Mouse (Mus musculus) CH12.LX (cell line): ENCODE measurements around the gene Zfhx3. TPM values are rescaled to one million over a fixed set of nuclear protein-coding genes. Genes with fewer than 3 reads are reported as not detected.

Experiments used
- DNase-seq: peaks from one replicate; pipeline ENCODE4 v3.0.0-alpha.2; 2013; ENCODE audit errors: extremely low read depth
- H3K27ac ChIP-seq: 2 replicates; pipeline ENCODE4 v1.5.1; 2012; ENCODE audit warnings: low read depth, mild to moderate bottlenecking, control low read depth, moderate library complexity; ENCODE audit not compliant: insufficient read depth
- H3K27me3 ChIP-seq: replicated peaks from 2 replicates; pipeline ENCODE3; 2012; ENCODE audit warnings: inconsistent platforms
- H3K36me3 ChIP-seq, 2 experiments: replicated peaks in 1 of 2; 2 replicates each; pipeline versions ENCODE3 to v1.6.1; 2012; ENCODE audit warnings: inconsistent platforms in 1 of 2, low read length in 1 of 2, mild to moderate bottlenecking in 1 of 2, mixed read lengths in 1 of 2, moderate library complexity in 1 of 2; ENCODE audit not compliant: control insufficient read depth in 1 of 2, insufficient read depth in 1 of 2
- H3K4me1 ChIP-seq, 2 experiments: 2 replicates each; pipeline ENCODE4 v1.6.1; 2012; ENCODE audit warnings: inconsistent platforms in 1 of 2, moderate library complexity in 1 of 2; ENCODE audit not compliant: insufficient read depth in 2 of 2, control insufficient read depth in 1 of 2
- H3K4me2 ChIP-seq: 2 replicates; pipeline ENCODE4 v1.6.1; 2012; ENCODE audit warnings: low read depth, mild to moderate bottlenecking, control low read depth; ENCODE audit not compliant: poor library complexity, insufficient read depth, severe bottlenecking
- H3K4me3 ChIP-seq, 3 experiments: fragments of 150-350 bp in 1 of 3; sonication (generic) in 1 of 3; replicated peaks in 1 of 3; 2 replicates each; pipeline versions ENCODE3 to v1.5.1; 2011 to 2012; ENCODE audit warnings: low read depth in 2 of 3, low read length in 2 of 3, mild to moderate bottlenecking in 2 of 3, moderate library complexity in 2 of 3, control low read depth in 1 of 3, improper control_type of control experiment in 1 of 3, inconsistent platforms in 1 of 3, mixed read lengths in 1 of 3; ENCODE audit not compliant: poor library complexity in 1 of 3
- H3K79me2 ChIP-seq: replicated peaks from 2 replicates; pipeline ENCODE4 v1.6.1; 2012; ENCODE audit warnings: mild to moderate bottlenecking, moderate library complexity; ENCODE audit not compliant: control insufficient read depth, poor library complexity, insufficient read depth, severe bottlenecking; ENCODE audit errors: extremely low read depth
- H3K9ac ChIP-seq: 2 replicates; pipeline ENCODE4 v1.6.1; 2012; ENCODE audit warnings: low read depth, mild to moderate bottlenecking, control low read depth, moderate library complexity; ENCODE audit not compliant: insufficient read depth
- H3K9me3 ChIP-seq: replicated peaks from 2 replicates; pipeline ENCODE3; 2012; ENCODE audit warnings: low read length, inconsistent platforms, mixed read lengths
- CHD1 ChIP-seq: IDR thresholded peaks from 2 replicates; pipeline ENCODE4 v1.6.1; 2012; ENCODE audit warnings: low read depth, low read length, improper control_type of control experiment, inconsistent platforms
- CTCF ChIP-seq, 2 experiments: IDR thresholded peaks in 1 of 2; conservative IDR thresholded peaks in 1 of 2; 2 replicates each; pipeline ENCODE4 v1.5.1; 2011 to 2012; ENCODE audit warnings: low read depth in 2 of 2, low read length in 2 of 2, improper control_type of control experiment in 1 of 2, inconsistent platforms in 1 of 2, mild to moderate bottlenecking in 1 of 2, moderate library complexity in 1 of 2
- ELF1 ChIP-seq: IDR thresholded peaks from 2 replicates; pipeline ENCODE4 v1.6.1; 2014; ENCODE audit warnings: low read depth, mild to moderate bottlenecking, inconsistent platforms, low read length, improper control_type of control experiment
- EP300 ChIP-seq: IDR thresholded peaks from 2 replicates; pipeline ENCODE4 v1.6.1; 2011; ENCODE audit warnings: low read length, improper control_type of control experiment
- ETS1 ChIP-seq: conservative IDR thresholded peaks from 2 replicates; pipeline ENCODE4 v1.6.1; 2012; ENCODE audit warnings: low read depth, mild to moderate bottlenecking, inconsistent platforms, low read length, improper control_type of control experiment, moderate library complexity
- GABPA ChIP-seq: IDR thresholded peaks from 2 replicates; pipeline ENCODE4 v1.6.1; 2012; ENCODE audit warnings: low read depth, low read length, improper control_type of control experiment, inconsistent platforms; ENCODE audit not compliant: insufficient replicate concordance
- HCFC1 ChIP-seq: IDR thresholded peaks from 2 replicates; pipeline ENCODE4 v1.6.1; 2012; ENCODE audit warnings: low read depth, mild to moderate bottlenecking, inconsistent platforms, low read length, improper control_type of control experiment
- JUN ChIP-seq: IDR thresholded peaks from 2 replicates; pipeline ENCODE4 v1.6.1; 2011; ENCODE audit warnings: low read depth, mild to moderate bottlenecking, low read length, improper control_type of control experiment, moderate library complexity; ENCODE audit not compliant: insufficient read depth
- JUND ChIP-seq: conservative IDR thresholded peaks from 2 replicates; pipeline ENCODE4 v1.6.1; 2011; ENCODE audit warnings: low read depth, low read length, improper control_type of control experiment
- KAT2A ChIP-seq: IDR thresholded peaks from 2 replicates; pipeline ENCODE4 v1.6.1; 2012; ENCODE audit warnings: low read length, improper control_type of control experiment, inconsistent platforms; ENCODE audit not compliant: insufficient replicate concordance
- MAFK ChIP-seq: IDR thresholded peaks from 2 replicates; pipeline ENCODE4 v1.6.1; 2011; ENCODE audit warnings: low read length, improper control_type of control experiment; ENCODE audit not compliant: insufficient replicate concordance
- MAZ ChIP-seq: IDR thresholded peaks from 2 replicates; pipeline ENCODE4 v1.6.1; 2012; ENCODE audit warnings: low read depth, mild to moderate bottlenecking, inconsistent platforms, low read length, improper control_type of control experiment, moderate library complexity
- MXI1 ChIP-seq: IDR thresholded peaks from 2 replicates; pipeline ENCODE4 v1.6.1; 2011; ENCODE audit warnings: mild to moderate bottlenecking, low read depth, low read length, improper control_type of control experiment
- MYC ChIP-seq: IDR thresholded peaks from 2 replicates; pipeline ENCODE4 v1.6.1; 2011; ENCODE audit warnings: low read depth, mild to moderate bottlenecking, improper control_type of control experiment, low read length
- POLR2A ChIP-seq: IDR thresholded peaks from 2 replicates; pipeline ENCODE4 v1.6.1; 2011; ENCODE audit warnings: low read depth, mild to moderate bottlenecking, improper control_type of control experiment, low read length
- POLR2AphosphoS2 ChIP-seq: IDR thresholded peaks from 2 replicates; pipeline ENCODE4 v1.6.1; 2011; ENCODE audit warnings: low read depth, low read length, improper control_type of control experiment
- RCOR1 ChIP-seq: conservative IDR thresholded peaks from 2 replicates; pipeline ENCODE4 v1.6.1; 2012; ENCODE audit warnings: low read depth, mild to moderate bottlenecking, inconsistent platforms, low read length, improper control_type of control experiment
- SMC3 ChIP-seq: IDR thresholded peaks from 2 replicates; pipeline ENCODE4 v1.6.1; 2011; ENCODE audit warnings: low read depth, low read length, improper control_type of control experiment
- UBTF ChIP-seq: IDR thresholded peaks from 2 replicates; pipeline ENCODE4 v1.6.1; 2012; ENCODE audit warnings: low read depth, mild to moderate bottlenecking, inconsistent platforms, low read length, improper control_type of control experiment, moderate library complexity
- USF1 ChIP-seq: IDR thresholded peaks from 2 replicates; pipeline ENCODE4 v1.6.1; 2014; ENCODE audit warnings: low read depth, mild to moderate bottlenecking, inconsistent platforms, low read length, improper control_type of control experiment
- USF2 ChIP-seq: conservative IDR thresholded peaks from 2 replicates; pipeline ENCODE4 v1.6.1; 2011; ENCODE audit warnings: low read depth, low read length, improper control_type of control experiment
- ZMIZ1 ChIP-seq: IDR thresholded peaks from 2 replicates; pipeline ENCODE4 v1.6.1; 2012; ENCODE audit warnings: low read depth, mild to moderate bottlenecking, inconsistent platforms, low read length, improper control_type of control experiment
- dilution Hi-C: fragments of 300-500 bp; cut with MboI; formaldehyde crosslinking; loops from 2 replicates; pipeline ENCODE4 v1.14.3; 2020; ENCODE audit warnings: low sequenced_read_pairs; ENCODE audit not compliant: extremely low pct_unique_long_range_greater_than_20kb, extremely low pct_ligation_motif_present
- in situ Hi-C: fragments of 300-500 bp; cut with MboI; formaldehyde crosslinking; loops from 3 replicates; pipeline ENCODE4 v1.14.3; 2019; ENCODE audit warnings: low sequenced_read_pairs, low pct_ligation_motif_present, low pct_unique_long_range_greater_than_20kb, mixed read lengths
- polyA plus RNA-seq: library from polyadenylated mRNA; unstranded; fragments of >175 nt; gene quantifications from 2 replicates; pipeline ENCODE4 v1.2.1, GENCODE M21; 2012; ENCODE audit warnings: low read depth; ENCODE audit not compliant: insufficient read length
- total RNA-seq, 2 experiments: library from RNA; depleted of rRNA; stranded (reverse); fragments of 300-350 nt in 1 of 2; fragments of >200 nt in 1 of 2; gene quantifications; 2 replicates each; pipeline ENCODE4 v1.2.3; 2012 to 2014

The Zfhx3 gene
- total and polyA plus RNA-seq, 3 experiments = 0.05 to 0.76 (median 0.68) TPM

GRCm38 (mm10) chr8:108994187-108994586 lies 1051.7 kb downstream of the Zfhx3 start:
- Histone ChIP-seq H3K9me3 (no peaks in the 10 kb centered on the region), H3K4me1 (peaks cover 3% of the 10 kb centered on the region in 2 experiments; a peak in 1 of 4 replicates), H3K9ac (no peak overlapping the region), H3K4me3 (no peak overlapping the region), H3K27me3 (no peaks in the 10 kb centered on the region), H3K4me2 (no peak overlapping the region), H3K27ac (no peak overlapping the region), H3K36me3 (no peaks in the 10 kb centered on the region), H3K79me2 (no peaks in the 10 kb centered on the region)
- DNase-seq = no peak
- dilution Hi-C loops = no loop called here
- no peak for TF ChIP-seq CTCF (conservative IDR thresholded peaks at IDR 0.05 in 1 of 2, IDR thresholded peaks at IDR 0.05 in 1 of 2; ENCODE audit: low read depth in 2 of 2, low read length in 2 of 2)
- TF ChIP-seq MAZ = no peak
- TF ChIP-seq ETS1 = no peak
- TF ChIP-seq RCOR1 = no peak
- TF ChIP-seq MYC = no peak
- no peak for TF ChIP-seq SMC3
- TF ChIP-seq MXI1 = no peak
- TF ChIP-seq HCFC1 = no peak
- no peak for TF ChIP-seq MAFK
- in situ Hi-C loops = no loop called here

- no peaks in the 10 kb centered on the region for H3K36me3 ChIP-seq
- dilution Hi-C loops = no loop called here
- no peak for TF ChIP-seq EP300
- no peak for TF ChIP-seq ZMIZ1
- TF ChIP-seq USF1 = no peak
- no peak for TF ChIP-seq POLR2A
- no peak for TF ChIP-seq USF2
- no peak for TF ChIP-seq POLR2AphosphoS2
- TF ChIP-seq CTCF (conservative IDR thresholded peaks at IDR 0.05 in 1 of 2, IDR thresholded peaks at IDR 0.05 in 1 of 2; ENCODE audit: low read depth in 2 of 2, low read length in 2 of 2) = no peak
- no peak for TF ChIP-seq JUN
- no peak for TF ChIP-seq MAFK
- no peak for TF ChIP-seq ELF1
- no peak for TF ChIP-seq CHD1
- TF ChIP-seq JUND = no peak
- TF ChIP-seq UBTF = no peak
- no peak for TF ChIP-seq HCFC1
- no peak for TF ChIP-seq MYC
- no peak for TF ChIP-seq KAT2A
- no peak for TF ChIP-seq GABPA
- TF ChIP-seq MAZ = no peak
- peaks cover 3% of the 10 kb centered on the region in 2 experiments; a peak in 1 of 4 replicates for H3K4me1 ChIP-seq
- no peaks in the 10 kb centered on the region for H3K27me3 ChIP-seq
- no peak for DNase-seq
- no peaks in the 10 kb centered on the region for H3K9me3 ChIP-seq
- no peak overlapping the region for H3K9ac ChIP-seq
- in situ Hi-C loops = no loop called here
- H3K4me3 ChIP-seq = no peak overlapping the region
- H3K79me2 ChIP-seq = no peaks in the 10 kb centered on the region
- H3K27ac ChIP-seq = no peak overlapping the region
- H3K4me2 ChIP-seq = no peak overlapping the region
Observed at GRCm38 (mm10) chr8:108994880-108995279, 1052.4 kb downstream of the Zfhx3 start.
